8 mouse cellular contexts compared by ENCODE assay signal in the genomic region with DNA sequence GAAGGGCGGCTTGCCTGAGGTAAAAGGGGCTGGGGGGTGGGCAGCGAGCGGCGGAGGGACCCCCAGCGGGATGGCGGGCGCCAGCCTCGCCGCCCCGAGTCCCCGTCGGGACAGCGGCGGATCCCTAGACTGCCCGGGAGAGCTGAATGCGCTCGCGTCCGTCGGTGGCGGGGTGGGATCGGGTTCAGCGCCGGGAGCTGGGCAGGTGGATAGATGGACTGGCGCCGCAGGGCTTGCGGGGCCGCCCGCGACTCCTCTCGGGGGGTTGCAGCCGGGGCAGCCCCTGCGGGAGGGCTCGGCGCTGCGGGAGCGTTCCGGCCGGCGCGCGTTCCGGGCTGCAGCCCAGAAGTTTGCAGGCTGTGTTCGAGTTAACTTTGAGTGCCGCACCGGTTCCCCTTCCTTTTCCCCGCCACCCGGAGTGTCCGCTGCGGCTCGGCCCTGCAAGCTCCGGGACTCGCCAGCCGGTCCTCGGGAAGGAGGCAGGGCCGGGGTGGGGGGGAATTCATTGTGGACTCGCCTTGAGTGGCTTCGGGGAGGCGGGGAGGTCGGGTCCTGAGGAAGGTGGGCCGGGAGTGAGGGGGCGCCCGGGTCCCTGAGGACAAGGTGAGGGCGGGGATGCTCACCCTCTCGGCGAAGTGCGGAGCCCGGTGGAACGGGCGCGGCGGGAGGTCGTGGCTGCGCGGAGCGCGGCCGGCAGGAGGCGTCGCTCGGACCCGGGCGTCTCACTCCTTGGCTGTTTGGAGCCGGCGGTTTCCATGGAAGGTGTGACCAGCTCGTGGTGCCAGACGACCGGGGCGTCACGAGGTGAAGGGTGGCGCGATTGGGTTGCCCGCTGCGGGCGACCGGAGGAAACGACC. TPM values are rescaled to one million over a fixed set of nuclear protein-coding genes. Genes with fewer than 3 reads are reported as not detected.
A peak's percentile ranks its signal among the peaks of the same experiment; 100 is the strongest.
DNase-seq lines count a peak whose midpoint lies in the region; ATAC-seq and TF ChIP-seq lines count a peak whose summit lies in the region.

No protein-coding gene starts in this region.

- no peaks in the 10 kb centered on the region; the same call in none of the 2 replicates for H3K79me2 ChIP-seq in heart, adult 2 months (replicated peaks; ENCODE audit: control insufficient read depth, insufficient read depth, low read length)

- TF ChIP-seq POLR2A in heart, adult 2 months (IDR thresholded peaks at IDR 0.05; ENCODE audit: insufficient read depth, low read depth, low read length): no peak
- no peak for TF ChIP-seq POLR2A in kidney, adult 2 months (IDR thresholded peaks at IDR 0.05; ENCODE audit: low read depth, low read length)

- peak; percentile 83 for DNase-seq in adrenal gland, postnatal 14 days
- peak; percentile 88 for DNase-seq in embryonic facial prominence, embryonic 10.5 days (ENCODE audit: low spot score)
- peak; percentile 79 to 80 for DNase-seq in heart, adult 2 months
- peak; percentile 81 for DNase-seq in kidney, adult 2 months
- peak; percentile 85 for DNase-seq in limb, embryonic 11.5 days (ENCODE audit: low spot score)
- peak; percentile 57 for DNase-seq in skeletal muscle tissue, adult 2 months (ENCODE audit: low read depth, low spot score)
- DNase-seq in yolk sac, embryonic 10.5 days (ENCODE audit: low spot score): peak; percentile 80

- peak overlapping the region; percentile 84 for H3K4me3 ChIP-seq in embryonic facial prominence, embryonic 10.5 days
- peak overlapping the region; percentile 86 for H3K4me3 ChIP-seq in heart, adult 2 months
- H3K4me3 ChIP-seq in kidney, adult 2 months (ENCODE audit: insufficient read depth, low read depth, low read length): peak overlapping the region; percentile 92
- peak overlapping the region; percentile 87 for H3K4me3 ChIP-seq in limb, embryonic 11.5 days (ENCODE audit: low read depth, low read length)
- H3K4me3 ChIP-seq in midbrain, embryonic 12.5 days: peak overlapping the region; percentile 90

- H3K4me1 ChIP-seq in embryonic facial prominence, embryonic 10.5 days: peaks cover 17% of the 10 kb centered on the region
- H3K4me1 ChIP-seq in heart, adult 2 months (ENCODE audit: control insufficient read depth, insufficient read depth, low read length): no peaks in the 10 kb centered on the region; the same call in 1 of the 2 replicates
- peaks cover 4% of the 10 kb centered on the region; the same call in 1 of the 2 replicates for H3K4me1 ChIP-seq in kidney, adult 2 months (ENCODE audit: control insufficient read depth, insufficient read depth, low read length)
- H3K4me1 ChIP-seq in limb, embryonic 11.5 days (ENCODE audit: control insufficient read depth, insufficient read depth, low read length): no peaks in the 10 kb centered on the region
- H3K4me1 ChIP-seq in midbrain, embryonic 12.5 days: peaks cover 6% of the 10 kb centered on the region

- TF ChIP-seq EP300 in heart, adult 2 months (IDR thresholded peaks at IDR 0.05; ENCODE audit: insufficient read depth, low read depth, low read length): no peak

- peak overlapping the region; percentile 81 for H3K4me2 ChIP-seq in limb, embryonic 11.5 days (ENCODE audit: low read depth, severe bottlenecking)
- H3K4me2 ChIP-seq in midbrain, embryonic 12.5 days (replicated peaks): peak overlapping the region; percentile 88

- intact Hi-C loops in heart, adult 2 months (cut with DNase I): loop anchor here (1.0 to 10.0 kb wide), 7 partner anchors 87 to 1456 kb away; partner anchors contain the start of genes Rsrc1, Shox2 and Ssr3

- H3K27ac ChIP-seq in embryonic facial prominence, embryonic 10.5 days (replicated peaks): peak overlapping the region; percentile 99
- H3K27ac ChIP-seq in heart, adult 2 months: peak overlapping the region; percentile 89
- H3K27ac ChIP-seq in kidney, adult 2 months (ENCODE audit: insufficient read depth, low read depth, low read length): peak overlapping the region; percentile 64
- peak overlapping the region; percentile 97 for H3K27ac ChIP-seq in limb, embryonic 11.5 days (replicated peaks; ENCODE audit: low read depth, low read length)
- H3K27ac ChIP-seq in midbrain, embryonic 12.5 days (replicated peaks): peak overlapping the region; percentile 99

- no peaks in the 10 kb centered on the region for H3K9me3 ChIP-seq in embryonic facial prominence, embryonic 10.5 days
- H3K9me3 ChIP-seq in limb, embryonic 11.5 days (ENCODE audit: control insufficient read depth, low read length): no peaks in the 10 kb centered on the region
- H3K9me3 ChIP-seq in midbrain, embryonic 12.5 days: no peaks in the 10 kb centered on the region

- peak overlapping the region; percentile 83 for H3K9ac ChIP-seq in heart, adult 2 months (ENCODE audit: low read depth, low read length)
- peak overlapping the region; percentile 96 for H3K9ac ChIP-seq in limb, embryonic 11.5 days (ENCODE audit: low read length)
- peak overlapping the region; percentile 91 for H3K9ac ChIP-seq in midbrain, embryonic 12.5 days (replicated peaks)

- peak; percentile 42 for ATAC-seq in limb, embryonic 11.5 days (ENCODE audit: insufficient number of reproducible peaks, low FRiP score, low TSS enrichment, low read depth)
- peak; percentile 42 for ATAC-seq in midbrain, embryonic 12.5 days (ENCODE audit: low FRiP score, low read depth)

- under 1% methylated on average over 97 of the region's 97 CpGs for WGBS in embryonic facial prominence, embryonic 10.5 days
- under 1% methylated on average over 95 of the region's 97 CpGs for WGBS in heart, adult 2 months
- WGBS in kidney, adult 2 months: under 1% methylated on average over 86 of the region's 97 CpGs
- WGBS in limb, embryonic 11.5 days: under 1% methylated on average over 97 of the region's 97 CpGs
- WGBS in midbrain, embryonic 12.5 days: under 1% methylated on average over 79 of the region's 97 CpGs

- H3K36me3 ChIP-seq in embryonic facial prominence, embryonic 10.5 days (replicated peaks): peaks cover 23% of the 10 kb centered on the region
- H3K36me3 ChIP-seq in heart, adult 2 months (ENCODE audit: control insufficient read depth, insufficient read depth, low read length): peaks cover 12% of the 10 kb centered on the region
- H3K36me3 ChIP-seq in kidney, adult 2 months (ENCODE audit: control insufficient read depth, insufficient read depth, low read length): peaks cover 1% of the 10 kb centered on the region; the same call in 1 of the 2 replicates
- no peaks in the 10 kb centered on the region for H3K36me3 ChIP-seq in limb, embryonic 11.5 days (ENCODE audit: control insufficient read depth, insufficient read depth, low read length)
- peaks cover 10% of the 10 kb centered on the region; the same call in 1 of the 2 replicates for H3K36me3 ChIP-seq in midbrain, embryonic 12.5 days

- H3K27me3 ChIP-seq in embryonic facial prominence, embryonic 10.5 days (replicated peaks; ENCODE audit: low read depth, poor library complexity, severe bottlenecking): peaks cover 3% of the 10 kb centered on the region; the same call in 1 of the 2 replicates
- no peaks in the 10 kb centered on the region for H3K27me3 ChIP-seq in heart, adult 2 months (ENCODE audit: control insufficient read depth, insufficient read depth, low read length)
- no peaks in the 10 kb centered on the region for H3K27me3 ChIP-seq in kidney, adult 2 months (replicated peaks; ENCODE audit: control insufficient read depth, insufficient read depth, low read length)
- H3K27me3 ChIP-seq in limb, embryonic 11.5 days (ENCODE audit: control insufficient read depth, insufficient read depth, low read length): no peaks in the 10 kb centered on the region
- 0 out of 2 replicates have a peak, but pooled peaks cover 5% of the 10 kb centered on the region for H3K27me3 ChIP-seq in midbrain, embryonic 12.5 days

- TF ChIP-seq CTCF in heart, adult 2 months (IDR thresholded peaks at IDR 0.05): peak; percentile 75
- TF ChIP-seq CTCF in kidney, adult 2 months (conservative IDR thresholded peaks at IDR 0.05; ENCODE audit: insufficient read depth, insufficient read length, low read depth, low read length): 0 out of 2 replicates have a peak, but pooled peaks have one; percentile 24

RNA-seq across cellular contexts. Expression of gene Tiparp, which starts 0.6 kb away (rescaled TPM):
- 21.6 and 26.4 TPM in 2 replicates for total RNA-seq in adrenal gland, postnatal 14 days (2021)
- 47.5 and 48.7 TPM in 2 replicates for polyA plus RNA-seq in embryonic facial prominence, embryonic 10.5 days (2016; fragmentation: Nextera tagmentation; extraction: Ambion mirVana)
- total RNA-seq in heart, adult 2 months (2021): 10 to 100 TPM; 11.1 to 12.9 TPM
- 2.9 and 4.6 TPM in 2 replicates for polyA plus RNA-seq in heart, adult 2 months (2012; rRNA removed)
- polyA plus RNA-seq in kidney, adult 2 months (2012; rRNA removed): 3.9 and 4.9 TPM in 2 replicates
- polyA plus RNA-seq in limb, embryonic 11.5 days (2014; fragmentation: Nextera tagmentation; extraction: Ambion mirVana): 35.8 and 44.3 TPM in 2 replicates
- 34.8 and 38.4 TPM in 2 replicates for polyA plus RNA-seq in midbrain, embryonic 12.5 days (2016; fragmentation: Nextera tagmentation; extraction: Ambion mirVana)

Comparison
In these comparisons a context has a peak if more than half of its experiments do, and no peak if none do; other contexts are left out.
1. Peak in every context shown above with its lines: DNase-seq, ATAC-seq, H3K4me3 ChIP-seq and H3K27ac ChIP-seq.